Mouse (Mus musculus) embryo, embryonic 10 days (tissue): ENCODE results near the gene Sox10.
A peak's percentile ranks its signal among the peaks of the same experiment; 100 is the strongest.

ENCODE experiments used
- DNase-seq: peaks from one replicate; pipeline ENCODE4 v3.0.0-alpha.2; 2015; ENCODE audit warnings: low spot score

Gene Sox10

DNA sequence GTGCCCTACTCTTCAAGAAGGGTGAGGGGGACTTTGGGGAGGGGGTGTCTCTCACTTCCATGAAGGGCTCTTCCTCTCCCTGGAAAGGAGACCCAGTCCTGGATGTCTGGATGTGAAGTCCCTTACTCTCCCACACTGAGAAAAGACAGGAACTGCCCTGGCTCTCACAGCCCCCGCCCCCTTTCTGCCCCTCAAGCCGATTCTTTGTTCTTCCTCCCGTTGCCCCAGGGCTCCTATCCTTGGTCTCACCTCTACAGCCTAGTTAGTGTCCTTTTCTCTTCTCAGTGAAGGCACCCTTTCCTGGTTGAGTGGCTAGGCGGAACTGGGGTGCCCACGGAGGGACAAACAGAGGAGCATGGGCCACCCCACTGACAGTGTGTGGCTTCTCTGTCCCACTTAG is at the start of gene Sox10:
Gene Sox10 (minus strand): TSS at position 101 of the 400 bp plus-strand sequence.
- DNase-seq, result no peak

DNA sequence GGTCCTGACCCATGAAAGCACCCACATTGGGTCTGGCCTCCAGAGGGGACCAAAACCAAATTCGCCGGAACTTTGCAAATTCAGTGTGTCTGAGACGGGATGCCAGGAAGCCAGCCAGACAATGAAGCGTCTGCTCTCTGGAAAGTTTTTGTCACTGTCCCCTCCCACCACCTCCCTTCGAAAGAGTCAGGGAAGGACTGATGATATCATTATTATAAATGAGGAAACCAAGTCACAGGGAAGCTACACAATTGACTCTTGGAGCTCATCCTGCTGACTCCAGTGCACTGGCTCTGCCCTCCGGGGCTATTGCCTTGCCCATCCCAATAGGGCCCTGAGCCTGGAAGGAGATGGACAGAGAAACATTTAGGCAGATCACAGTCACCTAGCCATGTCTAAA is 48.6 kb upstream of the Sox10 start:
- DNase-seq, result no peak

GRCm38 (mm10) chr15:79212750-79213446 is 47.9 kb upstream of the Sox10 start:
- DNase-seq, result no peak

DNA sequence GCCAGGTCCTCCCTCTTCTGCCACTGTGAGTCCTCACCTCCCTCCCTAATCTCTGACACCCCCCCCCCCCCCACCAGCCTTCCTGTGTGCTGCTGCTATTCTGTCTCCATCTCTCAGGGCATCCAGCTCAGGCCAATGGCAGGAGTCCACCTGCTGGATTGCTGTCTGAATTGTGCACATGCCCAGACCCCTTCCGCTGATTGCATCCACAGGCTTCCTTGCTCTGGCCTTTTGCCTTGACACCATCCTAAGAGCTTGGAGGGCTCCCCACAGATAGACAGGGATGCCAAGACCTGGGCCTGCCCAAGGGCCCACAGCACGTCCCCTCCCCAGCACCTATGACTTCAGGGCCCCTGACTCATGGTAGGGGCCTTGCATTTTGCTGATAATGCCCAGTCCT is 45.3 kb upstream of the Sox10 start:
- no peak for DNase-seq

DNA sequence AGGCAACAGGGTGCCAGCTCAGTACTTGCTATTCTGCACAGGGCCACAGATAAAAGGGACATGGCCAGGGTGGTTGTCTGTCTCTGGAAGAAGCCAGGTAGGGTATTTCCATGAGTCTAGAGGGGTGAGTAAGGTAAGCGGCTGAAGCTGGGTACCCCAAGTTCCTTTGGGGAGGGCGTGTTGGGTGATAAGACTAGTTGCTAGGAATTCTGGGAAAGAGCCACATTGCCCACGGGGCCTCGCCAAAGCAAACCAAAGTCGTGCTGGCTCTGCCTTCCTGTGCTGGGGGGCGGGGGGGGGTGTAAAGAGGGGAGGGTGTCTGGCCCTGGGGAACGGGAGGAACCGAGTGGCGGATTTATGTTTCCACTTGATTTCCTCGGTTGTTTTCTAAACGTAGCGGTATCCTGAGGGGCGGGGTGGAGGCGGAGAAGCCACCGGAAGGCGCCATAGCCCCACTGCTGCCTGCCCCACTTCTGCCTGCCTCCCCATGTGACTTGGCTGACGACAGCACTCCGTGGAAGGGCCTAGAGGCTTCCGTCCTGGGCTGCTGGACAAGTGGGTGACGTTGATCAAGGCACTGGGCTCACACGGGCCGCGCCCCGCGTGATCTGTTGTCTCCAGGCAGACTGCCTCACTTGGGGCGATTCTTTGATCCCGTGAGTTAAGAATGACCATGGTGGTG is 43.9 kb upstream of the Sox10 start:
- DNase-seq, result no peak

GRCm38 (mm10) chr15:79208211-79208610 is 43.2 kb upstream of the Sox10 start:
- DNase-seq, result no peak

GRCm38 (mm10) chr15:79202575-79202974 is 37.5 kb upstream of the Sox10 start:
- no peak for DNase-seq

DNA sequence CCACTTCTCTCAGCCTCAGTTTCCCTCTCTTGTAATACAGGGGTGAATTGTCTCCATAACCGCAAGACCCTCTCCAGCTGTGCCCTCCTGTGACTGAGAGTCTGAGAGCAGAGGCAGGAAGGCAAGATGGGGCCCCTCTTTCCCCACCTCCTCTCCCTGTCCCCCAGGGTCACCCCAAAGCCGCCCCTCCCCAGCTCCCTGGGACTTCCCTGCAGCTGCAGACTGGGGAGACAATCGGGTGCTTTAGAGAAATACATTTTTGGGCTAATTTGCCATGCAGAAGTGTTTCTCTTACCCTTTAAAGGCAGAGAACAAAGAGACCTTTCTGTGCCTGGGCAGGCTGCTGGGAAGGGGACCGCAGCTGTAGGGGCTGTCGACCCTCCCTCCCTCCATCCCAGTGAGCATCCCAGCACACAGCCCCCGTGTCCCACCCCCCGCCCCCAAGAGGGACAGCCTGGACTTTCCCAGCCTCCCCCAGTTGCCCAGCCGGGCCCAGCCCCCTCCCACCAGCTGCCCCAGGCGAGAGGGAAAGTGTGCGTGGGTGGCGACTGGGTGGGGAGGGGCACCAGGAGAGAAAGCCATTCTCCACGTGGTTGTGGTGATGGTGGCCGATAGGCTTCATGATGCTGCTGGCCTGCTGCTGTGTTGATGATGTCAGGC is 36.6 kb upstream of the Sox10 start:
- peak; percentile 43 for DNase-seq

- no peak for DNase-seq
These were observed 34.4 kb upstream of the Sox10 start for GRCm38 (mm10) chr15:79199390-79199976.

DNA sequence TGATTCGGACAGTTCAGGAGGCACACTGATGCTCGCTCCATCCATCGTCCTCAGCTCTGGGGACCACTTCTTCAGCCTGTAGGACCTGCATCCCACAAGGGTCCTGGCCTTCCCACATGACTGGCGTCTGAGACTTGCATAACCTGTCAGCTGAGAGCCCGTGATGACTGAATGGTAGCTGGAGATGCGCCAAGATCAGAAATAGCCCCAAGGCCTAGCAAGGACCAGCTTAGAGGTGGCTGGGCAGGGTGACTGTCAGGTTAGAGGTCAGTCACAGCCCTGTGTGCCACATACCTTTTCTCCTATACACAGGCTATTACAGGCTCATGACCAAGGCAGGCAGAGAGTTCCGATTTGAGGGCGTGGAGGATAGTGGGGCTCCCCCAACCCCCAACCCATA is 30.5 kb upstream of the Sox10 start:
- DNase-seq, result no peak

DNA sequence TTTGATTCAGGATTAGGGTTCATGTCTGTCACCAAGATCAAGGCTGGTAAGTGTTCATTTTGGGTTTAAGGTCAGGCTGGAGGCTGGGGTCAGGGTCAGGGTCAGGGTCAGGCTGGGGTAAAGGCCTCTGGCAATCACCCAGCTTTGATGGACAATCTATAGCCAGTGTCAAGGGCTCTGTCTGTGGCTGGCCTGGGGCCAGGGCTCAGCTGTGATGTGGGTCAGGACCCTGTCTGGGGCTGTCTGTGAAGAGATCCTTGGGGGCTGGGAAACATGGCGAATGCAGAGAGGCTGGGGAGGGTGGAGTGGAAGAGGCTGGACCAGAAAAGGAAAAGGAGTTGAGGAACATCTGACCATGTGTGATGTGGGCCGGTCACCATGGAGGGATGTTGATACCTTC is 29.9 kb upstream of the Sox10 start:
- peak; percentile 26 for DNase-seq

- DNase-seq, result no peak
These were observed 29.0 kb upstream of the Sox10 start for GRCm38 (mm10) chr15:79194048-79194447.

GRCm38 (mm10) chr15:79192885-79193845 is 28.1 kb upstream of the Sox10 start:
- peak; percentile 79 for DNase-seq

DNA sequence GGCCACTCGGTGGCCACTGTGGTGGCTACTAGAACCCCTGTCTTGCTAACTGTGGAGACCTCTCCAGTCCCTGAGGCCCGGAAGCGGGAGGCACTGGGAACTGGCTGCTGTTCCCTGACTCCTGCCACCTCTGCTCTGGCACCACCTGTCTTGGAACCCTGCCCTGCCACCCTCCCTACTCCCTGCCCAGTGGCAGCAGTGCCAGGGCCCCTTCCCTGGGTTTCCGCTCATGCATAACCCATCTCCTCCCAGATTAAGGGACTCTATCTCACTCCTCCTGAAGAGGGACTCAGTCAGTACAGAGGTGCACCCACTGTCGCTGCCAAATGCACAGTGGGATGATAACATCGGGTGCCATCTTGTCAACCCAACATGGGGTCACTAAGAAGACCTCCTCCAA is 27.4 kb upstream of the Sox10 start:
- no peak for DNase-seq

GRCm38 (mm10) chr15:79191426-79191825 is 26.4 kb upstream of the Sox10 start:
- no peak for DNase-seq

DNA sequence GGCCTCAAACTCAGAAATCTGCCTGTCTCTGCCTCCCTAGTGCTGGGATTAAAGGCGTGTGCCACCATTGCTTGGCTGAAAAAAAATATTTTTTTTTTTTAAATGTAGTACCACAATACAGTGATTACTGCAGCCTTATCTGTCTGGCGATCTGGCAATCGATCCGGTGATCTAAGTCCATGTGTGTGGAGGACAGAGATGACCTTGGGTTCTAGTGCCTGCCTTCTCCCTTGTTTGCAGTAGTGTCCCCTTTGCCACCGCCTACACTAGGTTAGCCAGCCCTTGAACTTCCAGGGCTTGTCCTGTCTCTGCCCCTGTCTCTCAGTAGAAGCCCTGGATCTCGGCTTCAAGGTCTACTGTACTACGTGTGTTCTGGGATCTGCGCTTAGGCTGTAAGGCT is 22.8 kb upstream of the Sox10 start:
- DNase-seq, result no peak

GRCm38 (mm10) chr15:79185213-79185612 is 20.2 kb upstream of the Sox10 start:
- no peak for DNase-seq

GRCm38 (mm10) chr15:79176905-79177304 is 11.9 kb upstream of the Sox10 start:
- no peak for DNase-seq

GRCm38 (mm10) chr15:79166712-79167111 is 1.7 kb upstream of the Sox10 start:
- DNase-seq, result peak; percentile 51

GRCm38 (mm10) chr15:79164251-79164650 is 789 bp downstream of the Sox10 start:
- DNase-seq, result no peak

- DNase-seq, result no peak
These were observed 2.2 kb downstream of the Sox10 start for GRCm38 (mm10) chr15:79162822-79163221.

DNA sequence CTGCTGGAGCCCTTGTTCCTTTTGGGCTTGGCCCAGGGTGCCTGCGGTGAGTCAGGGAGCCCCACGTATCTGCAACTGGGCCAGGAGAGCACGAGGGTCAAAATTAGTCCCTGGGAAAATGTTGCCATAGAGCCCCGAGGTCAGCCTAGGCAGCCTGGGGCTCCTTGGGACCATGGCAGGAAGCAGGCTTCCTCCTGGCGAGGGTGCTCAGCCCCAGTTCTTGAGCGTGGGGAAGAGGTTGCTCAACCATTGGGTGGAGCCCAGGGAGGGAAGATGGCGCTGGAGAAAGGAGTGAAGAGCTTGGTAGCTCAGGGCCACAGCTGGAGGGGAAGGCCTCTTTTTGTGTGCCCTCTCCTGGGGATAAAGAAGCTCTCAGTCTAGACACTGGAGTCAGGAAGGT is 2.7 kb downstream of the Sox10 start:
- DNase-seq, result no peak
